Mouse (Mus musculus) right cerebral cortex, adult 18-20 months (tissue): ENCODE measurements around the gene Gsn.

Experiments
- DNase-seq: peaks from one replicate; pipeline ENCODE4 v3.0.0; 2022; ENCODE audit warnings: mixed read lengths

Gene Gsn

GRCm38 (mm10) chr2:35255885-35256833 is at the start of gene Gsn:
Gene Gsn (plus strand): TSS chr2:35256380.
- DNase-seq, result peak; percentile 75

- DNase-seq, result no peak
Measured at GRCm38 (mm10) chr2:35206761-35207160, 49.4 kb upstream of the Gsn start.

GRCm38 (mm10) chr2:35208054-35208453 is 48.1 kb upstream of the Gsn start:
- no peak for DNase-seq

GRCm38 (mm10) chr2:35208931-35209665 is 47.1 kb upstream of the Gsn start:
- DNase-seq, result no peak

- DNase-seq, result no peak
Measured at GRCm38 (mm10) chr2:35211681-35212080, 44.5 kb upstream of the Gsn start.

GRCm38 (mm10) chr2:35213345-35213910 is 42.8 kb upstream of the Gsn start:
- no peak for DNase-seq

- DNase-seq, result peak; percentile 81
Measured at GRCm38 (mm10) chr2:35214881-35215358, 41.3 kb upstream of the Gsn start.

- no peak for DNase-seq
Measured at GRCm38 (mm10) chr2:35215363-35215762, 40.8 kb upstream of the Gsn start.

- DNase-seq, result no peak
Measured at GRCm38 (mm10) chr2:35216701-35217100, 39.5 kb upstream of the Gsn start.

- DNase-seq, result no peak
Measured at GRCm38 (mm10) chr2:35218736-35219135, 37.4 kb upstream of the Gsn start.

- DNase-seq, result no peak
Measured at GRCm38 (mm10) chr2:35222822-35223391, 33.3 kb upstream of the Gsn start.

GRCm38 (mm10) chr2:35224285-35224684 is 31.9 kb upstream of the Gsn start:
- no peak for DNase-seq

- no peak for DNase-seq
Measured at GRCm38 (mm10) chr2:35228145-35228544, 28.0 kb upstream of the Gsn start.

- DNase-seq, result no peak
Measured at GRCm38 (mm10) chr2:35230215-35230614, 26.0 kb upstream of the Gsn start.

- DNase-seq, result no peak
Measured at GRCm38 (mm10) chr2:35231871-35232270, 24.3 kb upstream of the Gsn start.

- no peak for DNase-seq
Measured at GRCm38 (mm10) chr2:35232595-35233445, 23.4 kb upstream of the Gsn start.

- DNase-seq, result no peak
Measured at GRCm38 (mm10) chr2:35233898-35234297, 22.3 kb upstream of the Gsn start.

- no peak for DNase-seq
Measured at GRCm38 (mm10) chr2:35235021-35235420, 21.2 kb upstream of the Gsn start.

GRCm38 (mm10) chr2:35244241-35244640 is 11.9 kb upstream of the Gsn start:
- no peak for DNase-seq

GRCm38 (mm10) chr2:35247763-35248162 is 8.4 kb upstream of the Gsn start:
- DNase-seq, result no peak

GRCm38 (mm10) chr2:35252733-35253132 is 3.4 kb upstream of the Gsn start:
- DNase-seq, result no peak

- DNase-seq, result no peak
Measured at GRCm38 (mm10) chr2:35253751-35254150, 2.4 kb upstream of the Gsn start.
